Mouse (Mus musculus): ENCODE measurements around the gene Ceacam15. TPM values are rescaled to one million over a fixed set of nuclear protein-coding genes. Genes with fewer than 3 reads are reported as not detected.

The Ceacam15 gene
- polyA plus RNA-seq, 1 experiment from 2014 or later, result not detected

DNA sequence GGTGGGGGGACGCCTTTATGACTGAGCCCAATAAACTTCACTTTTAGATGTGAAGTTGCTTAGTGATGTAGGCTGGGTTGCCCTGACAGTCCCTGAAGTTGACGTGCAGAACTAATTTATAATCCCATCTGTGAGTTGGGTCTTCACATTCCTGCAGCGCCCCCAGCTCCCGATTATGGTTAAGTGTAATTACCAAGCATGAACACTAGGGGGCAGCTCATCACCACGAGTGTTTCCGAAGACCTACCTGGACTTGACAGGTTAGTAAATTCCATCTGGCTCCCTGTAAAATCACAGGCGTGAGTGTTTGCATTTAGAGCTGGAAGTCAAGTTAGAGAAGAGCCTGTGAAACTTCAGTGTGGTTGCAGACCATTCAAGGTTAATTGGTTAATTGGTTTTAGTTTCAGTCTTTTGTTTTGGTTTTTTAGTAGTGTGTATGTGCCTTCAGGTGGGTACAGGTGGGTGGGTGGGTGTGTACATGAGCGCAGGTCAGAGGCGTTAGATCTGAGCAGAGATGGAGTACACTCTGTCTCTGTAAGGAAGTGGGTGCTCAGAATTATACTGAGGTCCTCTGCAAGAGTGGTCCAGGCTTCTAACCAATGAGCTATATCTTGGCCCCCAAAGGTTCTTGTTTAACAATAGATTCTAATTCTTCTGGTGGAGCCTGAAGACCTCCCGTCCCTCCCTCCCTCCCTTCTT lies 45.8 kb downstream of the Ceacam15 start:
- Histone ChIP-seq H3K36me3 (no peaks in the 10 kb centered on the region), H3K27me3 (no peaks in the 10 kb centered on the region), H3K4me2 (replicated peaks) (no peak overlapping the region), H3K4me1 (0 out of 2 replicates have a peak, but pooled peaks cover 3% of the 10 kb centered on the region), H3K27ac (replicated peaks) (no peak overlapping the region), H3K4me3 (replicated peaks) (no peak overlapping the region), H3K9me3 (replicated peaks) (no peaks in the 10 kb centered on the region), H3K9ac (no peak overlapping the region)
- 17% methylated on average over 10 of the region's 10 CpGs for WGBS
- no peak for ATAC-seq (ENCODE audit: insufficient number of reproducible peaks, low FRiP score, low TSS enrichment, low read depth)

DNA sequence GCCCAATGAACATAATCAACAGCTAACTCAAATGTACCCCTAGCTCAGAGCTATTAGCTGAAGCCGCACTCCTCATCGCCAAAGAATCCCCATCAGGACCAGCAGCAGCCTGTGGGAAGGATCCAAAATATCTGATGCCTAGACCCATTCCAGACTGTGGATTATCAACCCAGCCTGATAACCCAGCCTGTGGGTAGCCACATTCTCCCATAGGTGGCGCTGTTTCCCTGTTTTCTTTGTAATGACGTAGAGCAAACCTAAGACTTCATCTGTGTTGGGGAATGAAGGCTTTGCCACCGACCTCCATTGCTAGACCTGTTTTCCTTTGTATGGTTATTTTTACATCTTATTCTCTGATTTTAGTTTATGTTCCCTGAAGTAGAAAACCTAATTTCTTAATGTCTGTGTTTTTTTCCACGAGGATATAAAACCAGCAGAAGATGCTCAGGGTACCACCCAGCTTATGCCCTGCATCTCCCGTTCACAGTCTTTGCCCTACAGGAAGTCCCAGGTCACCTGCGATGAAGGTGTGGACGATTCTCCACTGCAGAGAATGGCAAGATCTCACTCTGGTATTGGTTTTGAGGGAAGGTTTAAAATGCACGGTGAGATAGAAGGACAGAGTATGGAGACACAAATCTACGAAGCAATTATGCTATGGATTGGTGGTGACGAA lies 47.3 kb downstream of the Ceacam15 start:
- ATAC-seq (ENCODE audit: insufficient number of reproducible peaks, low FRiP score, low TSS enrichment, low read depth), result no peak; the same call in 1 of the 2 replicates
- no peak overlapping the region for H3K27ac ChIP-seq (replicated peaks)
- no peaks in the 10 kb centered on the region for H3K4me1 ChIP-seq
- no peaks in the 10 kb centered on the region for H3K36me3 ChIP-seq
- no peak overlapping the region for H3K9ac ChIP-seq
- H3K4me3 ChIP-seq (replicated peaks), result no peak overlapping the region
- H3K27me3 ChIP-seq, result no peaks in the 10 kb centered on the region
- no peaks in the 10 kb centered on the region for H3K9me3 ChIP-seq (replicated peaks)
- H3K4me2 ChIP-seq (replicated peaks), result no peak overlapping the region
- 37% methylated on average over 12 of the region's 12 CpGs for WGBS

GRCm38 (mm10) chr7:16623687-16624086 lies 51.8 kb downstream of the Ceacam15 start:
- Histone ChIP-seq H3K36me3 (no peaks in the 10 kb centered on the region), H3K9me3 (replicated peaks) (no peaks in the 10 kb centered on the region), H3K27ac (replicated peaks) (no peak overlapping the region), H3K27me3 (no peaks in the 10 kb centered on the region), H3K4me3 (replicated peaks) (no peak overlapping the region), H3K4me1 (peaks cover 1% of the 10 kb centered on the region; the same call in 1 of the 2 replicates), H3K4me2 (replicated peaks) (no peak overlapping the region), H3K9ac (no peak overlapping the region)
- no peak for ATAC-seq (ENCODE audit: insufficient number of reproducible peaks, low FRiP score, low TSS enrichment, low read depth)

GRCm38 (mm10) chr7:16623131-16623530 lies 52.4 kb downstream of the Ceacam15 start:
- ATAC-seq (ENCODE audit: insufficient number of reproducible peaks, low FRiP score, low TSS enrichment, low read depth), result no peak
- WGBS, result 44% methylated on average over 4 of the region's 4 CpGs
- H3K27ac ChIP-seq (replicated peaks), result no peak overlapping the region
- H3K4me1 ChIP-seq, result peaks cover 7% of the 10 kb centered on the region
- no peak overlapping the region for H3K4me3 ChIP-seq (replicated peaks)
- no peak overlapping the region for H3K9ac ChIP-seq
- no peak overlapping the region for H3K4me2 ChIP-seq (replicated peaks)
- H3K36me3 ChIP-seq, result no peaks in the 10 kb centered on the region
- no peaks in the 10 kb centered on the region for H3K9me3 ChIP-seq (replicated peaks)
- no peaks in the 10 kb centered on the region for H3K27me3 ChIP-seq

Other genes with a start within 250 kb of the Ceacam15 start
- gene Tmem160, start 222.9 kb downstream of the Ceacam15 start, polyA plus RNA-seq (2015; fragmentation: Nextera tagmentation; extraction: Ambion mirVana), result 48.6 and 49.6 TPM in 2 replicates
- gene Npas1, start 198.0 kb downstream of the Ceacam15 start, polyA plus RNA-seq (2015; fragmentation: Nextera tagmentation; extraction: Ambion mirVana), result 0.33 and 0.47 TPM in 2 replicates
- 16.8 and 17.2 TPM in 2 replicates for gene Arhgap35, start 60.7 kb downstream of the Ceacam15 start, polyA plus RNA-seq (2015; fragmentation: Nextera tagmentation; extraction: Ambion mirVana)
- gene Ceacam9, start 46.2 kb upstream of the Ceacam15 start, polyA plus RNA-seq (2015; fragmentation: Nextera tagmentation; extraction: Ambion mirVana), result not detected in 2 replicates
- gene Ap2s1, start 62.7 kb upstream of the Ceacam15 start, polyA plus RNA-seq (2015; fragmentation: Nextera tagmentation; extraction: Ambion mirVana), result 273 and 275 TPM in 2 replicates
- 34.5 and 35.5 TPM in 2 replicates for gene Slc1a5, start 105.6 kb upstream of the Ceacam15 start, polyA plus RNA-seq (2015; fragmentation: Nextera tagmentation; extraction: Ambion mirVana)
- 108 and 114 TPM in 2 replicates for gene Strn4, start 140.2 kb upstream of the Ceacam15 start, polyA plus RNA-seq (2015; fragmentation: Nextera tagmentation; extraction: Ambion mirVana)
- 27.8 and 30.3 TPM in 2 replicates for gene Fkrp, start 141.0 kb upstream of the Ceacam15 start, polyA plus RNA-seq (2015; fragmentation: Nextera tagmentation; extraction: Ambion mirVana)
- gene Prkd2, start 167.2 kb upstream of the Ceacam15 start, polyA plus RNA-seq (2015; fragmentation: Nextera tagmentation; extraction: Ambion mirVana), result 22.1 and 23.0 TPM in 2 replicates
- gene Dact3, start 199.6 kb upstream of the Ceacam15 start, polyA plus RNA-seq (2015; fragmentation: Nextera tagmentation; extraction: Ambion mirVana), result 5.4 and 6.3 TPM in 2 replicates
- gene Gng8, start 216.1 kb upstream of the Ceacam15 start, polyA plus RNA-seq (2015; fragmentation: Nextera tagmentation; extraction: Ambion mirVana), result 27.8 and 36.3 TPM in 2 replicates
- 2.5 and 3.1 TPM in 2 replicates for gene Ptgir, start 230.8 kb upstream of the Ceacam15 start, polyA plus RNA-seq (2015; fragmentation: Nextera tagmentation; extraction: Ambion mirVana)
- 117 and 138 TPM in 2 replicates for gene Calm3, start 248.4 kb upstream of the Ceacam15 start, polyA plus RNA-seq (2015; fragmentation: Nextera tagmentation; extraction: Ambion mirVana)